Mouse (Mus musculus) bone marrow macrophage, adult 2 months (primary cell): ENCODE measurements at regions not wholly inside any gene's neighbourhood (a gene's known extent, or its start where the extent isn't known, plus 50 kb on each side); places are given as distances from the start of the nearest gene placed in this dataset.

Source experiments
- CTCF ChIP-seq: IDR thresholded peaks from 2 replicates; pipeline ENCODE4 v1.5.1; 2012; ENCODE audit warnings: low read depth, mild to moderate bottlenecking, low read length, moderate library complexity
- POLR2A ChIP-seq: IDR thresholded peaks from 2 replicates; pipeline ENCODE4 v1.6.1; 2012; ENCODE audit warnings: mild to moderate bottlenecking, low read depth, low read length, borderline replicate concordance

GRCm38 (mm10) chr17:63677996-63678657 is 178.3 kb upstream of the Fbxl17 start:
- no peak for TF ChIP-seq CTCF
- no peak for TF ChIP-seq POLR2A
